Mouse (Mus musculus): ENCODE measurements around the gene Iqgap2. TPM values are rescaled to one million over a fixed set of nuclear protein-coding genes. Genes with fewer than 3 reads are reported as not detected.

Iqgap2 gene
- polyA plus RNA-seq, 1 experiment from 2014 or later: 3.0 TPM

GRCm38 (mm10) chr13:95782311-95782968 lies 109.3 kb downstream of the Iqgap2 start:
- no peak overlapping the region for H3K9ac ChIP-seq (ENCODE audit: low read depth, low read length)
- H3K4me3 ChIP-seq (ENCODE audit: low read depth, low read length): no peak overlapping the region
- H3K27ac ChIP-seq (ENCODE audit: low read length): no peak overlapping the region
- H3K9me3 ChIP-seq (replicated peaks; ENCODE audit: control insufficient read depth, low read length, poor library complexity, severe bottlenecking): no peaks in the 10 kb centered on the region
- no peaks in the 10 kb centered on the region for H3K36me3 ChIP-seq (ENCODE audit: control insufficient read depth, insufficient read depth, low read length)
- 66% methylated on average over 15 of the region's 15 CpGs for WGBS
- ATAC-seq: no peak
- no peaks in the 10 kb centered on the region for H3K27me3 ChIP-seq (ENCODE audit: control insufficient read depth, insufficient read depth, low read depth, low read length)
- H3K4me2 ChIP-seq (ENCODE audit: low read length): no peak overlapping the region
- H3K4me1 ChIP-seq (ENCODE audit: control insufficient read depth, insufficient read depth, low read length): no peaks in the 10 kb centered on the region

DNA sequence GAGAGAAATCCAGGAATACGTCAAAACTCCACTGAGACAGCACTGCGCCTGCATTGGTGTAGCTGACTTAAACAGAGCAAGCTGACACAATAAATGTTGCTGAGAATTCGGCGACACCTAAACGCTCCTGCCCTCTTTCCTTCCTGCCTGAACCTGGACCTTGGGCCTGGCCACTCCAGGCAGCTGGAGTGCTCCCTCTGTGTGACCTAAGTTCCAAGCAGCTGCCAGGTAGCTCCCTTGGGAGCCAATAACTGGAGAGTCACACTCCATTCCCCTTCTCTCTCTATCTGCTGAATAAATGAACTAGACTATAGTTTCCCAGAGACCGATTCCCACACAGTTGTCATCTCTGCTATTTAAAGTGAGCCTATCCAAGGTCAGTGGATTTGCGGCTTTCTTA lies 111.7 kb downstream of the Iqgap2 start:
- Histone ChIP-seq H3K9ac (ENCODE audit: low read depth, low read length) (no peak overlapping the region), H3K4me2 (ENCODE audit: low read length) (no peak overlapping the region), H3K27me3 (ENCODE audit: control insufficient read depth, insufficient read depth, low read depth, low read length) (no peaks in the 10 kb centered on the region), H3K36me3 (ENCODE audit: control insufficient read depth, insufficient read depth, low read length) (no peaks in the 10 kb centered on the region), H3K4me3 (ENCODE audit: low read depth, low read length) (no peak overlapping the region), H3K9me3 (replicated peaks; ENCODE audit: control insufficient read depth, low read length, poor library complexity, severe bottlenecking) (no peaks in the 10 kb centered on the region), H3K27ac (ENCODE audit: low read length) (no peak overlapping the region), H3K4me1 (ENCODE audit: control insufficient read depth, insufficient read depth, low read length) (peaks cover 5% of the 10 kb centered on the region)
- ATAC-seq: no peak
- 92% methylated on average over 7 of the region's 7 CpGs for WGBS

- no peak overlapping the region for H3K4me3 ChIP-seq (ENCODE audit: low read depth, low read length)
- no peak overlapping the region for H3K27ac ChIP-seq (ENCODE audit: low read length)
- 89% methylated on average over 8 of the region's 8 CpGs for WGBS
- ATAC-seq: no peak
- H3K9ac ChIP-seq (ENCODE audit: low read depth, low read length): no peak overlapping the region
- H3K4me1 ChIP-seq (ENCODE audit: control insufficient read depth, insufficient read depth, low read length): peaks cover 5% of the 10 kb centered on the region
- no peaks in the 10 kb centered on the region for H3K27me3 ChIP-seq (ENCODE audit: control insufficient read depth, insufficient read depth, low read depth, low read length)
- H3K36me3 ChIP-seq (ENCODE audit: control insufficient read depth, insufficient read depth, low read length): no peaks in the 10 kb centered on the region
- no peaks in the 10 kb centered on the region for H3K9me3 ChIP-seq (replicated peaks; ENCODE audit: control insufficient read depth, low read length, poor library complexity, severe bottlenecking)
- H3K4me2 ChIP-seq (ENCODE audit: low read length): no peak overlapping the region
Observed at GRCm38 (mm10) chr13:95779261-95779660, 112.5 kb downstream of the Iqgap2 start.

DNA sequence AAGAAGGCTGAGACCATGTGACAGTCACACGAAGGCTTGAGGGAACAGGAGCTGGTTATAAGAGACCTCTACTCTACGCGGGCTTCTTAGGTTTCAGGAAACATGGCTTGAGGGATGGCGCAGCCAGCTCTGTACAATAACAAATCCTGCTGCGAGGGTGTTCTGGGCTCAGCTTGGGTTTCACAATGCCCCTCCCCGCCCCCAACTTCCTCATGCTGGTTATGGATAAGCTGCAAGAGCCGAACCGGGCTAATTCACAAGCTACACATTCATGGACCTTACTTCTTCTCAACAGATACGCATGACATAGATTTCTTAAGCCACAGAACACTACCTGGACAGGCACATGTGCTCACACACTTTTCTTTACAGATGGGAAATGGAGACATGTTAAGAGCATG lies 113.0 kb downstream of the Iqgap2 start:
- H3K9me3 ChIP-seq (replicated peaks; ENCODE audit: control insufficient read depth, low read length, poor library complexity, severe bottlenecking): no peaks in the 10 kb centered on the region
- no peak overlapping the region for H3K9ac ChIP-seq (ENCODE audit: low read depth, low read length)
- ATAC-seq: no peak
- no peaks in the 10 kb centered on the region for H3K27me3 ChIP-seq (ENCODE audit: control insufficient read depth, insufficient read depth, low read depth, low read length)
- H3K36me3 ChIP-seq (ENCODE audit: control insufficient read depth, insufficient read depth, low read length): no peaks in the 10 kb centered on the region
- H3K4me2 ChIP-seq (ENCODE audit: low read length): no peak overlapping the region
- no peak overlapping the region for H3K27ac ChIP-seq (ENCODE audit: low read length)
- no peak overlapping the region for H3K4me3 ChIP-seq (ENCODE audit: low read depth, low read length)
- peaks cover 5% of the 10 kb centered on the region for H3K4me1 ChIP-seq (ENCODE audit: control insufficient read depth, insufficient read depth, low read length)
- 71% methylated on average over 9 of the region's 9 CpGs for WGBS

- no peak overlapping the region for H3K4me2 ChIP-seq (ENCODE audit: low read length)
- no peak overlapping the region for H3K27ac ChIP-seq (ENCODE audit: low read length)
- no peak overlapping the region for H3K4me3 ChIP-seq (ENCODE audit: low read depth, low read length)
- H3K36me3 ChIP-seq (ENCODE audit: control insufficient read depth, insufficient read depth, low read length): no peaks in the 10 kb centered on the region
- no peaks in the 10 kb centered on the region for H3K9me3 ChIP-seq (replicated peaks; ENCODE audit: control insufficient read depth, low read length, poor library complexity, severe bottlenecking)
- ATAC-seq: no peak
- peaks cover 5% of the 10 kb centered on the region for H3K4me1 ChIP-seq (ENCODE audit: control insufficient read depth, insufficient read depth, low read length)
- H3K27me3 ChIP-seq (ENCODE audit: control insufficient read depth, insufficient read depth, low read depth, low read length): no peaks in the 10 kb centered on the region
- WGBS: 89% methylated on average over 5 of the region's 5 CpGs
- no peak overlapping the region for H3K9ac ChIP-seq (ENCODE audit: low read depth, low read length)
Observed at GRCm38 (mm10) chr13:95777651-95778391, 113.9 kb downstream of the Iqgap2 start.

- Histone ChIP-seq H3K9me3 (replicated peaks; ENCODE audit: control insufficient read depth, low read length, poor library complexity, severe bottlenecking) (no peaks in the 10 kb centered on the region), H3K4me2 (ENCODE audit: low read length) (no peak overlapping the region), H3K27ac (ENCODE audit: low read length) (no peak overlapping the region), H3K4me1 (ENCODE audit: control insufficient read depth, insufficient read depth, low read length) (peaks cover 5% of the 10 kb centered on the region), H3K36me3 (ENCODE audit: control insufficient read depth, insufficient read depth, low read length) (no peaks in the 10 kb centered on the region), H3K4me3 (ENCODE audit: low read depth, low read length) (no peak overlapping the region), H3K9ac (ENCODE audit: low read depth, low read length) (no peak overlapping the region), H3K27me3 (ENCODE audit: control insufficient read depth, insufficient read depth, low read depth, low read length) (no peaks in the 10 kb centered on the region)
- no peak for ATAC-seq
- WGBS: 24% methylated on average over 2 of the region's 2 CpGs
Observed at GRCm38 (mm10) chr13:95777237-95777636, 114.5 kb downstream of the Iqgap2 start.

GRCm38 (mm10) chr13:95774966-95775696 lies 116.6 kb downstream of the Iqgap2 start:
- no peaks in the 10 kb centered on the region for H3K36me3 ChIP-seq (ENCODE audit: control insufficient read depth, insufficient read depth, low read length)
- H3K9ac ChIP-seq (ENCODE audit: low read depth, low read length): no peak overlapping the region
- no peak overlapping the region for H3K4me3 ChIP-seq (ENCODE audit: low read depth, low read length)
- no peak overlapping the region for H3K4me2 ChIP-seq (ENCODE audit: low read length)
- no peak for ATAC-seq
- H3K27me3 ChIP-seq (ENCODE audit: control insufficient read depth, insufficient read depth, low read depth, low read length): no peaks in the 10 kb centered on the region
- WGBS: 32% methylated on average over 11 of the region's 11 CpGs
- H3K27ac ChIP-seq (ENCODE audit: low read length): no peak overlapping the region
- peaks cover 5% of the 10 kb centered on the region for H3K4me1 ChIP-seq (ENCODE audit: control insufficient read depth, insufficient read depth, low read length)
- H3K9me3 ChIP-seq (replicated peaks; ENCODE audit: control insufficient read depth, low read length, poor library complexity, severe bottlenecking): no peaks in the 10 kb centered on the region

GRCm38 (mm10) chr13:95765017-95765416 lies 126.7 kb downstream of the Iqgap2 start:
- Histone ChIP-seq H3K4me1 (ENCODE audit: control insufficient read depth, insufficient read depth, low read length) (peaks cover 5% of the 10 kb centered on the region; the same call in 1 of the 2 replicates), H3K4me2 (ENCODE audit: low read length) (peak overlapping the region; percentile 23), H3K9me3 (replicated peaks; ENCODE audit: control insufficient read depth, low read length, poor library complexity, severe bottlenecking) (no peaks in the 10 kb centered on the region), H3K9ac (ENCODE audit: low read depth, low read length) (0 out of 2 replicates have a peak overlapping the region, but pooled peaks have one; percentile 48), H3K4me3 (ENCODE audit: low read depth, low read length) (no peak overlapping the region), H3K36me3 (ENCODE audit: control insufficient read depth, insufficient read depth, low read length) (no peaks in the 10 kb centered on the region), H3K27me3 (ENCODE audit: control insufficient read depth, insufficient read depth, low read depth, low read length) (no peaks in the 10 kb centered on the region), H3K27ac (ENCODE audit: low read length) (peak overlapping the region; percentile 38; the same call in 1 of the 2 replicates)
- peak; percentile 54 for ATAC-seq
- 33% methylated on average over 9 of the region's 9 CpGs for WGBS
